In genomic region chr7:29461557-29461956, GRCm38 (mm10) we compare ENCODE assay signal across 11 mouse cellular contexts. TPM values are rescaled to one million over a fixed set of nuclear protein-coding genes. Genes with fewer than 3 reads are reported as not detected.
A peak's percentile ranks its signal among the peaks of the same experiment; 100 is the strongest.
DNase-seq lines count a peak whose midpoint lies in the region; ATAC-seq and TF ChIP-seq lines count a peak whose summit lies in the region.
"Had no signal": no experiment of that assay in that cellular context is flagged by ENCODE, and none has a peak within 500 bp of the region (broad histone marks: within the 10 kb centered on the region; RNA-seq: fewer than 3 reads in every experiment).

No protein-coding gene starts in this region.

- H3K36me3 ChIP-seq in forebrain, embryonic 16.5 days (ENCODE audit: control insufficient read depth, insufficient read depth): no peaks in the 10 kb centered on the region
- no peaks in the 10 kb centered on the region for H3K36me3 ChIP-seq in forebrain, embryonic 15.5 days
- no peaks in the 10 kb centered on the region for H3K36me3 ChIP-seq in stomach, embryonic 15.5 days
- H3K36me3 ChIP-seq in stomach, postnatal 0 days (ENCODE audit: control insufficient read depth, insufficient read depth, low read length): no peaks in the 10 kb centered on the region
- no peaks in the 10 kb centered on the region for H3K36me3 ChIP-seq in limb, embryonic 13.5 days
- H3K36me3 ChIP-seq in midbrain, postnatal 0 days (ENCODE audit: insufficient read depth, low read length): no peaks in the 10 kb centered on the region
- H3K36me3 ChIP-seq: liver, embryonic 13.5 days had no signal

- H3K9me3 ChIP-seq in forebrain, embryonic 16.5 days (ENCODE audit: control insufficient read depth, low read length): no peaks in the 10 kb centered on the region
- no peaks in the 10 kb centered on the region for H3K9me3 ChIP-seq in forebrain, embryonic 15.5 days
- H3K9me3 ChIP-seq in stomach, embryonic 15.5 days: no peaks in the 10 kb centered on the region
- H3K9me3 ChIP-seq in stomach, postnatal 0 days (ENCODE audit: control insufficient read depth, low read length): no peaks in the 10 kb centered on the region
- no peaks in the 10 kb centered on the region for H3K9me3 ChIP-seq in limb, embryonic 13.5 days
- H3K9me3 ChIP-seq in midbrain, postnatal 0 days (ENCODE audit: low read length): no peaks in the 10 kb centered on the region
- H3K9me3 ChIP-seq: liver, embryonic 13.5 days had no signal

- H3K9ac ChIP-seq in forebrain, embryonic 16.5 days (replicated peaks; ENCODE audit: low read depth, low read length): no peak overlapping the region
- H3K9ac ChIP-seq in forebrain, embryonic 15.5 days (replicated peaks): no peak overlapping the region
- no peak overlapping the region for H3K9ac ChIP-seq in stomach, embryonic 15.5 days
- no peak overlapping the region for H3K9ac ChIP-seq in stomach, postnatal 0 days (ENCODE audit: low read length)
- H3K9ac ChIP-seq in limb, embryonic 13.5 days: 0 out of 2 replicates have a peak overlapping the region, but pooled peaks have one; percentile 19
- no peak overlapping the region for H3K9ac ChIP-seq in midbrain, postnatal 0 days (replicated peaks; ENCODE audit: low read length, poor library complexity, severe bottlenecking)
- H3K9ac ChIP-seq: liver, embryonic 13.5 days had no signal

- no peak for DNase-seq in stomach, postnatal 0 days (ENCODE audit: low spot score)
- DNase-seq in left cerebral cortex, adult 11 months (ENCODE audit: low spot score): no peak
- DNase-seq in midbrain, postnatal 0 days (ENCODE audit: low spot score): no peak
- DNase-seq: adrenal gland, adult 8-10 months; cerebellum, adult 8-10 months; liver, embryonic 13.5 days had no signal

- no peak for TF ChIP-seq EP300 in stomach, postnatal 0 days (optimal IDR thresholded peaks at IDR 0.05)

- ATAC-seq in forebrain, embryonic 16.5 days: peak; percentile 18; the same call in 1 of the 2 replicates
- no peak for ATAC-seq in forebrain, embryonic 15.5 days (replicated peaks)
- peak; percentile 23; the same call in 1 of the 2 replicates for ATAC-seq in stomach, embryonic 15.5 days (ENCODE audit: insufficient read depth, low FRiP score, low read depth)
- no peak for ATAC-seq in stomach, postnatal 0 days (ENCODE audit: low FRiP score, low TSS enrichment)
- ATAC-seq in limb, embryonic 13.5 days (ENCODE audit: low FRiP score, low read depth): no peak
- ATAC-seq in megakaryocyte, adult 5-6 weeks (ENCODE audit: poor library complexity, severe bottlenecking): no peak
- no peak for ATAC-seq in midbrain, postnatal 0 days (ENCODE audit: low FRiP score)

- H3K27me3 ChIP-seq in forebrain, embryonic 16.5 days (replicated peaks; ENCODE audit: control insufficient read depth, insufficient read depth, low read length): no peaks in the 10 kb centered on the region
- H3K27me3 ChIP-seq in forebrain, embryonic 15.5 days: no peaks in the 10 kb centered on the region
- H3K27me3 ChIP-seq in stomach, embryonic 15.5 days (replicated peaks): no peaks in the 10 kb centered on the region
- no peaks in the 10 kb centered on the region for H3K27me3 ChIP-seq in stomach, postnatal 0 days (ENCODE audit: control insufficient read depth, insufficient read depth, low read length)
- H3K27me3 ChIP-seq in limb, embryonic 13.5 days: no peaks in the 10 kb centered on the region
- no peaks in the 10 kb centered on the region for H3K27me3 ChIP-seq in midbrain, postnatal 0 days (ENCODE audit: insufficient read depth, low read length)
- H3K27me3 ChIP-seq: liver, embryonic 13.5 days had no signal

- TF ChIP-seq CTCF in stomach, postnatal 0 days (IDR thresholded peaks at IDR 0.05; ENCODE audit: low read depth): no peak
- TF ChIP-seq CTCF in midbrain, postnatal 0 days (IDR thresholded peaks at IDR 0.05): no peak

- no peak overlapping the region for H3K4me3 ChIP-seq in forebrain, embryonic 16.5 days (replicated peaks; ENCODE audit: low read length)
- H3K4me3 ChIP-seq in forebrain, embryonic 15.5 days: no peak overlapping the region
- no peak overlapping the region for H3K4me3 ChIP-seq in stomach, embryonic 15.5 days (replicated peaks)
- H3K4me3 ChIP-seq in stomach, postnatal 0 days (ENCODE audit: low read depth, low read length): no peak overlapping the region
- H3K4me3 ChIP-seq in limb, embryonic 13.5 days: no peak overlapping the region
- H3K4me3 ChIP-seq in midbrain, postnatal 0 days (ENCODE audit: low read depth, low read length): no peak overlapping the region
- H3K4me3 ChIP-seq: liver, embryonic 13.5 days had no signal

- no peak overlapping the region for H3K4me2 ChIP-seq in forebrain, embryonic 16.5 days (ENCODE audit: low read length)
- no peak overlapping the region for H3K4me2 ChIP-seq in forebrain, embryonic 15.5 days (replicated peaks)
- no peak overlapping the region for H3K4me2 ChIP-seq in stomach, embryonic 15.5 days
- H3K4me2 ChIP-seq in stomach, postnatal 0 days (replicated peaks; ENCODE audit: low read depth): no peak overlapping the region
- H3K4me2 ChIP-seq in limb, embryonic 13.5 days (replicated peaks): no peak overlapping the region
- no peak overlapping the region for H3K4me2 ChIP-seq in midbrain, postnatal 0 days (ENCODE audit: low read depth, low read length, poor library complexity, severe bottlenecking)
- H3K4me2 ChIP-seq: liver, embryonic 13.5 days had no signal

- no peak overlapping the region for H3K27ac ChIP-seq in forebrain, embryonic 16.5 days (ENCODE audit: low read length)
- H3K27ac ChIP-seq in forebrain, embryonic 15.5 days (replicated peaks): no peak overlapping the region
- H3K27ac ChIP-seq in stomach, embryonic 15.5 days: peak overlapping the region; percentile 60
- no peak overlapping the region for H3K27ac ChIP-seq in stomach, postnatal 0 days (replicated peaks)
- H3K27ac ChIP-seq in limb, embryonic 13.5 days: no peak overlapping the region
- H3K27ac ChIP-seq in midbrain, postnatal 0 days (ENCODE audit: low read depth, low read length): no peak overlapping the region
- H3K27ac ChIP-seq: liver, embryonic 13.5 days had no signal

- WGBS in forebrain, embryonic 16.5 days: 81% methylated on average over 10 of the region's 10 CpGs
- 86% methylated on average over 10 of the region's 10 CpGs for WGBS in forebrain, embryonic 15.5 days
- WGBS in stomach, embryonic 15.5 days: 77% methylated on average over 10 of the region's 10 CpGs
- 68% methylated on average over 10 of the region's 10 CpGs for WGBS in stomach, postnatal 0 days
- WGBS in limb, embryonic 13.5 days: 71% methylated on average over 10 of the region's 10 CpGs
- 86% methylated on average over 10 of the region's 10 CpGs for whole genome bisulfite sequencing in midbrain, postnatal 0 days

- peaks cover 14% of the 10 kb centered on the region for H3K4me1 ChIP-seq in forebrain, embryonic 16.5 days (replicated peaks; ENCODE audit: control insufficient read depth, insufficient read depth, low read length)
- H3K4me1 ChIP-seq in forebrain, embryonic 15.5 days: peaks cover 14% of the 10 kb centered on the region
- H3K4me1 ChIP-seq in stomach, embryonic 15.5 days: peaks cover 27% of the 10 kb centered on the region
- H3K4me1 ChIP-seq in stomach, postnatal 0 days (replicated peaks; ENCODE audit: control insufficient read depth, insufficient read depth): peaks cover 5% of the 10 kb centered on the region; the same call in 1 of the 2 replicates
- H3K4me1 ChIP-seq in limb, embryonic 13.5 days: peaks cover 29% of the 10 kb centered on the region
- 0 out of 2 replicates have a peak, but pooled peaks cover 2% of the 10 kb centered on the region for H3K4me1 ChIP-seq in midbrain, postnatal 0 days (ENCODE audit: insufficient read depth, low read length)

RNA-seq across cellular contexts. Expression of gene Sipa1l3, which starts 56.9 kb away (rescaled TPM):
- polyA plus RNA-seq in forebrain, embryonic 16.5 days (2015; fragmentation: Nextera tagmentation; extraction: Ambion mirVana): 13.9 and 16.1 TPM in 2 replicates
- polyA plus RNA-seq in forebrain, embryonic 15.5 days (2015; fragmentation: Nextera tagmentation; extraction: Ambion mirVana): 15.0 and 16.5 TPM in 2 replicates
- 22.0 and 31.3 TPM in 2 replicates for polyA plus RNA-seq in stomach, embryonic 15.5 days (2015; fragmentation: Nextera tagmentation; extraction: Ambion mirVana)
- polyA plus RNA-seq in stomach, postnatal 0 days (2015; fragmentation: Nextera tagmentation; extraction: Ambion mirVana): 9.7 TPM in 2 replicates
- polyA plus RNA-seq in limb, embryonic 13.5 days (2015; fragmentation: Nextera tagmentation; extraction: Ambion mirVana): 11.5 and 13.9 TPM in 2 replicates
- total RNA-seq in megakaryocyte, adult 5-6 weeks (2015): 23.3 and 30.2 TPM in 2 replicates
- total RNA-seq in megakaryocyte, adult 5-6 weeks (2017): 6.8 and 11.8 TPM in 2 replicates
- total RNA-seq in midbrain, postnatal 0 days (2014; rRNA removed): 72.8 and 80.7 TPM in 2 replicates
- polyA plus RNA-seq in midbrain, postnatal 0 days (2015; fragmentation: Nextera tagmentation; extraction: Ambion mirVana): 12.9 and 13.9 TPM in 2 replicates

Comparison
In these comparisons a context has a peak if more than half of its experiments do, and no peak if none do; other contexts are left out.
1. ATAC-seq: peak in forebrain, embryonic 16.5 days (single experiment) and stomach, embryonic 15.5 days (single experiment); none in forebrain, embryonic 15.5 days (single experiment), stomach, postnatal 0 days (single experiment), limb, embryonic 13.5 days (single experiment), megakaryocyte, adult 5-6 weeks (single experiment) and midbrain, postnatal 0 days (single experiment).